Mouse (Mus musculus) embryonic fibroblast, embryonic 13.5 days (primary cell): Measurements from ENCODE around the gene Rnf115.

Experiments
- CTCF ChIP-seq: IDR thresholded peaks from 2 replicates; pipeline ENCODE4 v1.5.1; 2011; ENCODE audit warnings: mild to moderate bottlenecking, control low read depth, low read length, moderate library complexity, borderline replicate concordance; ENCODE audit not compliant: insufficient read depth
- POLR2A ChIP-seq: IDR thresholded peaks from 2 replicates; pipeline ENCODE4 v1.6.1; 2011; ENCODE audit warnings: low read depth, mild to moderate bottlenecking, control low read depth, low read length, moderate library complexity

DNA sequence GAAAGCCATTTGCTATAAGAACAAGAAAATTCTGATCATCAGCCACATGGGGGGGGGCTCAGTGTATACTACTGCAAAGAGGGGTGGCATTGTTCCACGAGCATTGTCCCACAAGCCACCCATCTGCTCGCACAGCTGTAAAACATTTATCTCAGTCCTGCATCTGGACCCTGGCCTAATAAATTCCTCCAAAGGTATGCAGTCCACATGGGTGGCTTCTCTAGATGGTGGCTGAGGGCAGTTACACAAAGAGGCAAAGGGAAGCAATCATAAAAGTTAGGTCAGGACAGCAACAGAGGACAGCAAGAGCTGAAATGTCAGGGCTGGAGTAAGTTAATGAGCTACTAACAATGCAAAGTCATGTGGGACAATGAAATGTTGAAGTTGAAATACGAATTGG lies 96.2 kb downstream of the Rnf115 start:
- TF ChIP-seq POLR2A, result no peak
- no peak for TF ChIP-seq CTCF
